Comparison of ENCODE assay signal across 25 mouse cellular contexts in genomic region chr15:90109445-90109988, GRCm38 (mm10).
A peak's percentile ranks its signal among the peaks of the same experiment; 100 is the strongest.
DNase-seq lines count a peak whose midpoint lies in the region; ATAC-seq and TF ChIP-seq lines count a peak whose summit lies in the region.
"Had no signal": no experiment of that assay in that cellular context is flagged by ENCODE, and none has a peak within 500 bp of the region (broad histone marks: within the 10 kb centered on the region; RNA-seq: fewer than 3 reads in every experiment).

No protein-coding gene starts in this region.

- TF ChIP-seq CTCF in lung, adult 2 months (IDR thresholded peaks at IDR 0.05; ENCODE audit: insufficient read depth, low read length): no peak

- H3K36me3 ChIP-seq in midbrain, embryonic 11.5 days (ENCODE audit: control insufficient read depth, insufficient read depth, low read length): no peaks in the 10 kb centered on the region
- H3K36me3 ChIP-seq in midbrain, embryonic 14.5 days (ENCODE audit: control insufficient read depth, insufficient read depth, low read length): no peaks in the 10 kb centered on the region
- no peaks in the 10 kb centered on the region for H3K36me3 ChIP-seq in liver, embryonic 12.5 days
- no peaks in the 10 kb centered on the region for H3K36me3 ChIP-seq in hindbrain, embryonic 12.5 days
- H3K36me3 ChIP-seq: embryonic facial prominence, embryonic 13.5 days; G1E; heart, embryonic 13.5 days; hindbrain, embryonic 15.5 days; limb, embryonic 13.5 days; midbrain, embryonic 15.5 days had no signal

- H3K4me3 ChIP-seq in midbrain, embryonic 11.5 days (ENCODE audit: low read depth, low read length): no peak overlapping the region
- no peak overlapping the region for H3K4me3 ChIP-seq in midbrain, embryonic 14.5 days (replicated peaks; ENCODE audit: low read depth, low read length)
- no peak overlapping the region for H3K4me3 ChIP-seq in liver, embryonic 12.5 days
- H3K4me3 ChIP-seq in hindbrain, embryonic 12.5 days: no peak overlapping the region
- H3K4me3 ChIP-seq in lung, adult 2 months (replicated peaks; ENCODE audit: extremely low read depth, low read depth, low read length): no peak overlapping the region
- H3K4me3 ChIP-seq: embryonic facial prominence, embryonic 13.5 days; heart, embryonic 13.5 days; hindbrain, embryonic 15.5 days; limb, embryonic 13.5 days; midbrain, embryonic 15.5 days had no signal

- ATAC-seq in midbrain, embryonic 11.5 days (ENCODE audit: low FRiP score): no peak
- no peak for ATAC-seq in midbrain, embryonic 14.5 days (ENCODE audit: low FRiP score, low TSS enrichment)
- 0 out of 2 replicates have a peak, but pooled peaks have one; percentile 42 for ATAC-seq in liver, embryonic 12.5 days
- ATAC-seq in hindbrain, embryonic 12.5 days (ENCODE audit: low FRiP score): no peak
- ATAC-seq: CD4-positive, CD25-positive, alpha-beta regulatory T cell, adult 4 months; forebrain, embryonic 16.5 days; intestine, postnatal 0 days; midbrain, embryonic 15.5 days had no signal

- H3K4me2 ChIP-seq in midbrain, embryonic 11.5 days: no peak overlapping the region
- H3K4me2 ChIP-seq in midbrain, embryonic 14.5 days (ENCODE audit: low read length): no peak overlapping the region
- no peak overlapping the region for H3K4me2 ChIP-seq in liver, embryonic 12.5 days
- H3K4me2 ChIP-seq in hindbrain, embryonic 12.5 days (replicated peaks): no peak overlapping the region
- H3K4me2 ChIP-seq: embryonic facial prominence, embryonic 13.5 days; heart, embryonic 13.5 days; hindbrain, embryonic 15.5 days; limb, embryonic 13.5 days; midbrain, embryonic 15.5 days had no signal

- peak; percentile 4 to 9 for DNase-seq in heart, postnatal 10 days
- DNase-seq in heart, postnatal 25 days (ENCODE audit: low spot score): no peak
- DNase-seq in midbrain, embryonic 11.5 days (ENCODE audit: low spot score, missing footprints): peak; percentile 69
- DNase-seq in midbrain, embryonic 14.5 days: no peak
- peak; percentile 2 for DNase-seq in skeletal muscle tissue, adult 2 months (ENCODE audit: low read depth, low spot score)
- no peak for DNase-seq in lung, adult 2 months
- DNase-seq: adrenal gland, adult 2 months; cerebellum, adult 8-10 months; gastrocnemius, postnatal 10 days; kidney, postnatal 25 days; lung, postnatal 4 days; retina, postnatal 1 day; right cerebral cortex, postnatal 4 days; thymus, postnatal 36 days had no signal

- H3K9me3 ChIP-seq in midbrain, embryonic 11.5 days (ENCODE audit: control insufficient read depth, low read length): no peaks in the 10 kb centered on the region
- no peaks in the 10 kb centered on the region for H3K9me3 ChIP-seq in midbrain, embryonic 14.5 days (ENCODE audit: control insufficient read depth, low read length)
- H3K9me3 ChIP-seq in liver, embryonic 12.5 days (replicated peaks): no peaks in the 10 kb centered on the region
- no peaks in the 10 kb centered on the region for H3K9me3 ChIP-seq in hindbrain, embryonic 12.5 days (replicated peaks)
- H3K9me3 ChIP-seq: embryonic facial prominence, embryonic 13.5 days; heart, embryonic 13.5 days; hindbrain, embryonic 15.5 days; limb, embryonic 13.5 days; midbrain, embryonic 15.5 days had no signal

- no peaks in the 10 kb centered on the region for H3K4me1 ChIP-seq in midbrain, embryonic 11.5 days (ENCODE audit: control insufficient read depth, insufficient read depth, low read length)
- H3K4me1 ChIP-seq in midbrain, embryonic 14.5 days (ENCODE audit: control insufficient read depth, insufficient read depth, low read length): no peaks in the 10 kb centered on the region
- H3K4me1 ChIP-seq in liver, embryonic 12.5 days: no peaks in the 10 kb centered on the region
- no peaks in the 10 kb centered on the region for H3K4me1 ChIP-seq in hindbrain, embryonic 12.5 days
- no peaks in the 10 kb centered on the region for H3K4me1 ChIP-seq in lung, adult 2 months (ENCODE audit: control insufficient read depth, insufficient read depth, low read length)
- H3K4me1 ChIP-seq: embryonic facial prominence, embryonic 13.5 days; hindbrain, embryonic 15.5 days; limb, embryonic 13.5 days; midbrain, embryonic 15.5 days had no signal

- intact Hi-C loops in heart, postnatal 10 days (cut with DNase I): no loop called here
- intact Hi-C loops in heart, postnatal 25 days (cut with DNase I): no loop called here

- no peak for TF ChIP-seq POLR2A in lung, adult 2 months (IDR thresholded peaks at IDR 0.05; ENCODE audit: borderline replicate concordance, extremely low read depth, low read depth, low read length)

- no peaks in the 10 kb centered on the region for H3K27me3 ChIP-seq in midbrain, embryonic 11.5 days (ENCODE audit: control insufficient read depth, insufficient read depth, low read length)
- H3K27me3 ChIP-seq in midbrain, embryonic 14.5 days (ENCODE audit: control insufficient read depth, insufficient read depth, low read length): no peaks in the 10 kb centered on the region
- H3K27me3 ChIP-seq in liver, embryonic 12.5 days (replicated peaks): no peaks in the 10 kb centered on the region
- no peaks in the 10 kb centered on the region for H3K27me3 ChIP-seq in hindbrain, embryonic 12.5 days
- H3K27me3 ChIP-seq: embryonic facial prominence, embryonic 13.5 days; heart, embryonic 13.5 days; hindbrain, embryonic 15.5 days; limb, embryonic 13.5 days; midbrain, embryonic 15.5 days had no signal

- no peak overlapping the region for H3K27ac ChIP-seq in midbrain, embryonic 11.5 days (ENCODE audit: low read depth, low read length)
- H3K27ac ChIP-seq in midbrain, embryonic 14.5 days (replicated peaks; ENCODE audit: low read depth, low read length): no peak overlapping the region
- no peak overlapping the region for H3K27ac ChIP-seq in liver, embryonic 12.5 days
- H3K27ac ChIP-seq in hindbrain, embryonic 12.5 days: no peak overlapping the region
- H3K27ac ChIP-seq: embryonic facial prominence, embryonic 13.5 days; heart, embryonic 13.5 days; hindbrain, embryonic 15.5 days; limb, embryonic 13.5 days; midbrain, embryonic 15.5 days had no signal

- no peak overlapping the region for H3K9ac ChIP-seq in midbrain, embryonic 11.5 days (ENCODE audit: low read length)
- H3K9ac ChIP-seq in midbrain, embryonic 14.5 days (replicated peaks; ENCODE audit: low read length): no peak overlapping the region
- no peak overlapping the region for H3K9ac ChIP-seq in liver, embryonic 12.5 days
- no peak overlapping the region for H3K9ac ChIP-seq in hindbrain, embryonic 12.5 days
- H3K9ac ChIP-seq: embryonic facial prominence, embryonic 13.5 days; heart, embryonic 13.5 days; hindbrain, embryonic 15.5 days; limb, embryonic 13.5 days; midbrain, embryonic 15.5 days had no signal

- WGBS in midbrain, embryonic 11.5 days: 87% methylated on average over 3 of the region's 3 CpGs
- 85% methylated on average over 3 of the region's 3 CpGs for WGBS in midbrain, embryonic 14.5 days
- 36% methylated on average over 3 of the region's 3 CpGs for whole genome bisulfite sequencing in liver, embryonic 12.5 days (ENCODE audit: insufficient replicate concordance)
- WGBS in hindbrain, embryonic 12.5 days: 91% methylated on average over 3 of the region's 3 CpGs
- WGBS in lung, adult 2 months: 50% methylated on average over 3 of the region's 3 CpGs

Comparison
In these comparisons a context has a peak if more than half of its experiments do, and no peak if none do; other contexts are left out.
1. DNase-seq: peak in heart, postnatal 10 days (2 of 2), midbrain, embryonic 11.5 days (single experiment) and skeletal muscle tissue, adult 2 months (single experiment); none in heart, postnatal 25 days (single experiment), midbrain, embryonic 14.5 days (single experiment) and lung, adult 2 months (single experiment).